Mouse (Mus musculus): ENCODE measurements around the gene Mras.

Mras gene

GRCm38 (mm10) chr9:99357921-99358692 lies 79.1 kb downstream of the Mras start, which contains the start of gene Esyt3:
TSS of gene Esyt3 (minus strand) at chr9:99358557.
- DNase-seq (ENCODE audit: low read depth, low spot score) = no peak

- DNase-seq (ENCODE audit: low read depth, low spot score) = no peak
These were observed 79.6 kb downstream of the Mras start for GRCm38 (mm10) chr9:99357561-99357920.

- no peak for DNase-seq (ENCODE audit: low read depth, low spot score)
These were observed 81.2 kb downstream of the Mras start for GRCm38 (mm10) chr9:99355971-99356370.

GRCm38 (mm10) chr9:99354796-99355195 lies 82.4 kb downstream of the Mras start:
- no peak for DNase-seq (ENCODE audit: low read depth, low spot score)

GRCm38 (mm10) chr9:99353390-99353789 lies 83.8 kb downstream of the Mras start:
- no peak for DNase-seq (ENCODE audit: low read depth, low spot score)

GRCm38 (mm10) chr9:99352964-99353363 lies 84.2 kb downstream of the Mras start:
- DNase-seq (ENCODE audit: low read depth, low spot score) = no peak

- peak; percentile 60 for DNase-seq (ENCODE audit: low read depth, low spot score)
These were observed 91.8 kb downstream of the Mras start for GRCm38 (mm10) chr9:99345351-99345792.

- no peak for DNase-seq (ENCODE audit: low read depth, low spot score)
These were observed 95.6 kb downstream of the Mras start for GRCm38 (mm10) chr9:99341600-99341999.

- DNase-seq (ENCODE audit: low read depth, low spot score) = no peak
These were observed 97.1 kb downstream of the Mras start for GRCm38 (mm10) chr9:99340126-99340525.

- no peak for DNase-seq (ENCODE audit: low read depth, low spot score)
These were observed 98.0 kb downstream of the Mras start for GRCm38 (mm10) chr9:99339182-99339581.

GRCm38 (mm10) chr9:99338293-99338692 lies 98.9 kb downstream of the Mras start:
- DNase-seq (ENCODE audit: low read depth, low spot score) = no peak

GRCm38 (mm10) chr9:99336538-99336937 lies 100.6 kb downstream of the Mras start:
- DNase-seq (ENCODE audit: low read depth, low spot score) = no peak

All from brain, embryonic 18.5 days (tissue).